Mouse (Mus musculus) B cell, adult 67 days (primary cell): ENCODE measurements around the gene Tnxb. TPM values are rescaled to one million over a fixed set of nuclear protein-coding genes. Genes with fewer than 3 reads are reported as not detected.

ENCODE experiments used
- total RNA-seq, 2 experiments: library from RNA; stranded (reverse); gene quantifications; 4 replicates each; pipeline ENCODE4 v1.2.4; 2023

Gene Tnxb
- total RNA-seq, result not detected

DNA sequence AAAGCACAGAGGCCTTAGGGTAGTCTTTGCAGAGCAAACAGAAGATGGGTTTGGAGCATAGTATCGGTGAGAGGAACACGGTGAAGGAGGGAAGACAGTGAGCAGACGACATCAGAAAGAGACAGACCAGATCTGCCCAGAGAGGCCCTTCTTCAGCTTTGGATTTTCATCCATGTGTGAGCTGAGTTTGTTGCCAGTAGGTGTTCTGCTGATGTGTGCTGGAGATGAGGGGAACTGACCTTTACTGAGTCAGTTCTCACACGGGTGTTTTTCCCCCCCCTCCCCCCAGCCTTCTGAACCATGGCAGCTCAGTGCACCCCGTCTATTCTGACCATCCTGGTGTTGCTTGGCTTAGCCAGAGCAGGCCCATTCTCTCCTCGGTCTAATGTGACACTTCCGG is at the start of gene Tnxb:
TSS of gene Tnxb (plus strand) at position 301 of the 400 bp plus-strand sequence.

GRCm38 (mm10) chr17:34627943-34628643 is 42.2 kb upstream of the Tnxb start, which contains the start of gene Ppt2:
Gene Ppt2 (minus strand): TSS chr17:34628510.

GRCm38 (mm10) chr17:34629221-34629751 is 41.0 kb upstream of the Tnxb start, which contains the start of gene Prrt1:
Gene Prrt1 (plus strand): TSS chr17:34629533.

DNA sequence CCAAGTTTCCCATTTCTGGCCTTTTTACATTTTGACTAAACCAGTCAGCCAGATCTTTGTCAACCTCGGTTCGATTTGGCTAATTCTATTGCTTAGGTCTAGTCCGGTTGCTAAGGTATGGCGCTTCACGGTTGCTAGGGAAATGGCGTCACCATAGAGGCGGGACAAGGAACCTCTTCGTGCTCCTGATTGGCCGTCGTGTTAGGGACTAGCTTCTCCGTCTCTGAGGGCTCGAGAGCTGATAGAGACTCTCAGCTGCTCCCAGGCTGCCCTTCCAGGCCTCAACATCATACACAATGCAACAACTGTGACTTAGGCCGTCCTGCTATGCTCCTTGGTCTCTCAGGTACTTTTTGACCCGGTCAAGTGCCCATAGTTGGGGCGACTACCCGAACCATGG is 25.7 kb upstream of the Tnxb start, which contains the start of gene Fkbpl:
TSS of gene Fkbpl (plus strand) at position 157 of the 400 bp plus-strand sequence.

DNA sequence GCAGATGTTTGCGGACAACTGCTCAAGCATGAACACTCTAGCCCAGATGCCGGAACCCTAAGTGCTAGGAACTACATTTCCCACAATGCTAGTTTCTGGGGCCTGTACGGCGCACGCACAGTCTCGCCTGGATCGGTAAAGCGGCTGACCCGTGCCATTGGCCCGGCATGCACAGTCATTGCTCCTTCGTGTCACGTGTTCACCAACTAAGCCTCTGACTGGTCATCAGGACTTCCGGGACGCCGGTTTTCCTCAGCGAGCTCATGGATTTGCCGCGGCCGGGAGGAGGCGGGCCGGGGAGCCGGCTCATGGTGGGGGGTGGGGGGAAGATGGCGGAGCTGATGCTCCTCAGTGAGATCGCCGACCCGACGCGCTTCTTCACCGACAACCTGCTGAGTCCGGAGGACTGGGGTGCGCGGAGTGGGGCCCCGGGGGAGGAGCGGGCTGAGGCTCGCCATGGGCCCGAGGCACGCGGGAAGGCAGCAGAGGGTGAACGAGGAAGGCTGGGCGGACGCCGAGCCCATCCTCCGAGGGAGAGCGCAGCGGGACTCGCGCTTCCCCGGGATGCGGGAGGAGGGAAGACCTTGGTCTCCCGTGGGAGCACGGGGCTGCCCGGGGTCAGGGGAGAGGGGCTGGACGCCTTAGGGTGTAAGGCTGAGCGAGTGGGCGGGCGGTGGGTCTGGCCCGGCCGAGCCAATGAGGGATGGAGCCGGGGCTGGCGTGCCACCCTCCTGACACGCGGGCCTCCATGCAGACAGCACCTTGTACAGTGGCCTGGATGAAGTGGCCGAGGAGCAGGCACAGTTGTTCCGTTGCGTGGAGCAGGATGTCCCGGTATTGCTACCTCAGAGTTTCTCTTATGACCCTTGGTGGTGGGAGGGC is 23.2 kb upstream of the Tnxb start, which contains the start of gene Atf6b:
TSS of gene Atf6b (plus strand) at position 241 of the 882 bp plus-strand sequence.

GRCm38 (mm10) chr17:34743719-34744118 is 73.4 kb downstream of the Tnxb start, which contains the start of gene C4b:
Gene C4b (minus strand): TSS chr17:34743882.

Other genes starting within 250 kb of the Tnxb start
- not detected for gene Btnl4, start 193.2 kb upstream of the Tnxb start, total RNA-seq
- gene Btnl6, start 153.2 kb upstream of the Tnxb start, total RNA-seq, result not detected
- gene Notch4, start 106.3 kb upstream of the Tnxb start, total RNA-seq, result 1 to 10 TPM; 1.0 to 1.9 TPM
- 100 to 1,000 TPM; 132 to 134 TPM for gene Gpsm3, start 80.7 kb upstream of the Tnxb start, total RNA-seq
- gene Pbx2, start 79.3 kb upstream of the Tnxb start, total RNA-seq, result 10 to 100 TPM; 54.9 to 59.0 TPM
- 1 to 10 TPM; 5.3 to 5.8 TPM for gene Ager, start 72.7 kb upstream of the Tnxb start, total RNA-seq
- gene Rnf5, start 66.8 kb upstream of the Tnxb start, total RNA-seq, result 10 to 100 TPM; 41.4 to 42.3 TPM
- 10 to 100 TPM; 67.5 to 72.5 TPM for gene Agpat1, start 66.3 kb upstream of the Tnxb start, total RNA-seq
- not detected for gene Egfl8, start 54.6 kb upstream of the Tnxb start, total RNA-seq
- gene Ppt2, start 42.0 kb upstream of the Tnxb start, total RNA-seq, result 1 to 10 TPM; 2.1 to 6.8 TPM
- gene Prrt1, start 41.0 kb upstream of the Tnxb start, total RNA-seq, result not detected
- gene Fkbpl, start 25.8 kb upstream of the Tnxb start, total RNA-seq, result 1 to 10 TPM; 2.9 to 5.3 TPM
- gene Atf6b, start 23.4 kb upstream of the Tnxb start, total RNA-seq, result 10 to 100 TPM; 81.4 to 84.7 TPM
- gene C4b, start 73.3 kb downstream of the Tnxb start, total RNA-seq, result 1 to 10 TPM in 1 of 2 experiments, under 1 TPM in 1; 0.47 to 1.2 TPM
- gene Cyp21a1, start 134.0 kb downstream of the Tnxb start, total RNA-seq, result not detected
- 10 to 100 TPM; 57.8 to 67.8 TPM for gene Stk19, start 166.4 kb downstream of the Tnxb start, total RNA-seq
- 10 to 100 TPM; 87.2 to 90.1 TPM for gene Dxo, start 166.5 kb downstream of the Tnxb start, total RNA-seq
- 100 to 1,000 TPM; 106 to 113 TPM for gene Skiv2l, start 179.7 kb downstream of the Tnxb start, total RNA-seq
- gene Nelfe, start 179.9 kb downstream of the Tnxb start, total RNA-seq, result 10 to 100 TPM; 32.7 to 37.8 TPM
- under 1 TPM in 1 of 2 experiments, not detected in 1; 0.41 TPM for gene Cfb, start 192.0 kb downstream of the Tnxb start, total RNA-seq
- gene Zbtb12, start 208.9 kb downstream of the Tnxb start, total RNA-seq, result 10 to 100 TPM in 1 of 2 experiments, 1 to 10 TPM in 1; 9.4 to 13.1 TPM
- gene Gm20547, start 211.5 kb downstream of the Tnxb start, total RNA-seq, result not detected
- gene C2, start 227.7 kb downstream of the Tnxb start, total RNA-seq, result 1 to 10 TPM; 2.4 to 2.6 TPM
- gene Ehmt2, start 227.9 kb downstream of the Tnxb start, total RNA-seq, result 100 to 1,000 TPM; 169 to 178 TPM
- gene Slc44a4, start 243.9 kb downstream of the Tnxb start, total RNA-seq, result not detected